Mouse (Mus musculus) cerebellum, adult 2 months (tissue): ENCODE results near the gene Capn11.

ENCODE experiments used
- CTCF ChIP-seq: fragments of 200-500 bp; IDR thresholded peaks from 2 replicates; pipeline ENCODE4 v1.5.1; 2011; ENCODE audit warnings: low read depth, mild to moderate bottlenecking, control low read depth, low read length, moderate library complexity, borderline replicate concordance; ENCODE audit not compliant: insufficient read depth
- POLR2A ChIP-seq: fragments of 200-500 bp; IDR thresholded peaks from 2 replicates; pipeline ENCODE4 v1.6.1; 2011; ENCODE audit warnings: low read length, control low read depth, borderline replicate concordance; ENCODE audit not compliant: insufficient read depth

GRCm38 (mm10) chr17:45663106-45663919, 4.2 kb upstream of the Capn11 start:
- TF ChIP-seq CTCF (peak; percentile 87), POLR2A (0 out of 2 replicates have a peak, but pooled peaks have one; percentile 19)
